Mouse (Mus musculus) lung, adult 2 months (tissue): Measurements from ENCODE around the gene Gstk1. TPM values are rescaled to one million over a fixed set of nuclear protein-coding genes. Genes with fewer than 3 reads are reported as not detected.

Experiments used
- DNase-seq: peaks from one replicate; pipeline ENCODE4 v3.0.0; 2022
- H3K4me1 ChIP-seq: fragments of 200-500 bp; 2 replicates; pipeline ENCODE4 v1.6.1; 2011; ENCODE audit warnings: low read length; ENCODE audit not compliant: control insufficient read depth, insufficient read depth
- H3K4me3 ChIP-seq: fragments of 200-500 bp; replicated peaks from 2 replicates; pipeline ENCODE3; 2011; ENCODE audit warnings: low read depth, mild to moderate bottlenecking, control low read depth, low read length; ENCODE audit errors: extremely low read depth
- CTCF ChIP-seq: fragments of 200-500 bp; IDR thresholded peaks from 2 replicates; pipeline ENCODE4 v1.5.1; 2011; ENCODE audit warnings: mild to moderate bottlenecking, low read length, control low read depth; ENCODE audit not compliant: insufficient read depth
- POLR2A ChIP-seq: fragments of 200-500 bp; IDR thresholded peaks from 2 replicates; pipeline ENCODE4 v1.6.1; 2011; ENCODE audit warnings: low read depth, mild to moderate bottlenecking, control low read depth, low read length, borderline replicate concordance; ENCODE audit errors: extremely low read depth
- WGBS: fragments of 180-500 bp; shearing (Covaris S2); methylation state at CpG from one replicate; pipeline ENCODE4 v1.1.7; 2018; 5-methylcytosine and 5-hydroxymethylcytosine counted together
- polyA plus RNA-seq: library from polyadenylated mRNA; depleted of rRNA; stranded (reverse); fragments of >200 nt; gene quantifications from 2 replicates; pipeline ENCODE4 v1.2.3, GENCODE M21; 2012

Gstk1 gene
- polyA plus RNA-seq, 1 experiment = 47.4 TPM

- peak; percentile 97 for DNase-seq
- H3K4me3 ChIP-seq = peak within 1 kb of the TSS; percentile 73
- under 1% methylated on average over 45 of the region's 51 CpGs for WGBS
- no peaks in the 10 kb centered on the region; the same call in 1 of the 2 replicates for H3K4me1 ChIP-seq
- peak; percentile 57; the same call in 1 of the 2 replicates for TF ChIP-seq POLR2A
- peak; percentile 95 for TF ChIP-seq CTCF
These were observed 19.0 kb downstream of the Gstk1 start, which contains the start of gene Casp2 for GRCm38 (mm10) chr6:42264626-42265312. TSS of gene Casp2 (plus strand) at chr6:42264985.

DNA sequence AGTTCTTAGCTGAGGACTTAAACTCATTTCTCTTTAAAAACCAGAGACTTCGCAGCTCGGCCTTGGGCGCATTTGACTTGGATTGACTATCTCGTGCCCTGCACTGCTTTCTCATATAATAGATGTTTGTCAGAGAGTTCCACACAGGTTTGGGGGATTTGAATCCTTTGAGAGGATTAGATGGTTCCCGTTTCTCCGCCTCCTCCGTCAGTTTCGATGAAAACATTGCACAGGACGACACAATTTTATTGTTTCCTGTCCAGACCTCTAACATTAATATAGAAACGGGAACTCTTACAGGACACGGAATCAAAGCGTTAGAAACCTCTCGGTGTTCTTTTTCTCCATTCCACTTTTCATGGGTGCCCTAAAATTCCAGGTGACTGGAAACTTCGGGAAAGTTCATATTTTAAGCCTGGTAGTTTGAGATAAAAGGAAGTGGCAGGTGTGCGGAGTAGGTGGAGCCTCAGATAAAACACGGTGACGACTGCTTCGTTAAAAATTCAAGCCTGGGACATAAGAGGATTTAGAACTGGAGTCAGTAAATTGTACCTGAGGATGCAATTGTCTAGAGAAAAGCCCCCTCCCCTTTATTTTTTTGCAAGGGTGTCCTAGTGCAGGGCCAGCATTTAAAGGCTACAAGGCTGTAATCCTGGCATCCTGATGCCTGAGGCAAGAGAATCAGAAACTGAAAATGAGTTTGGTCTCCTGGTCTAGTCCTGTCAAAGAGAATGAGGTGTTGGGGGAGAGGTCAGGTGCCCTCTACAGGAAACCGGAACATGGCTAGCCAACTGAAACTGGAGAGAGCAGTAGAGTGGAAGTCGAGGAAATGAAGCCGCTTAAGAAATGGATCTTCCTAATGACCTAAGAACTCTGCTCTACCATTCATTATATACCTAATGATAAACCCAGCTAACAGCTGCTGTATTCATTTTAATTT, 19.9 kb downstream of the Gstk1 start:
- Histone ChIP-seq H3K4me1 (no peaks in the 10 kb centered on the region; the same call in 1 of the 2 replicates), H3K4me3 (peak overlapping the region; percentile 73)
- no peak for TF ChIP-seq POLR2A
- TF ChIP-seq CTCF = no peak
- DNase-seq = peak; percentile 17
- under 1% methylated on average over 21 of the region's 21 CpGs for WGBS

DNA sequence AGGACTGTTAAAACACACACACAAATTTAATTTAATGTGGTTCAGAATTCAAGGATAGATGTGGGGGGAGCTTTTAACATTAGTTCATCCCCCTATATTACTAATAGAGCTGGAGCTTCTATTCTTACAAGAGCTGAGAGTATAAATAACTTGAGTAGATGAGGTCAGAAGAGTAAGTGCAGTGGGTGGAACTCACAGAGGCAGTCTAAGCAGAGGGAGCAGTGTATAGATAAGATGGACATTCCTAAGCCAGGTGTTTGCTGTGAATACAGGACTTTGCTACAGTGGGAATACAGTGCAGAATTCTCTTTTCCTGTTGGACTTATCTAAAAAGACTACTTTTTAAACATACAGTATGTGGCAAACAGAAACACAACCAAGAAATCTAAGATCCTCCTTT, 25.1 kb downstream of the Gstk1 start:
- Histone ChIP-seq H3K4me3 (no peak overlapping the region), H3K4me1 (no peaks in the 10 kb centered on the region; the same call in 1 of the 2 replicates)
- DNase-seq = no peak
- TF ChIP-seq CTCF (no peak), POLR2A (no peak)

GRCm38 (mm10) chr6:42276151-42276550, 30.4 kb downstream of the Gstk1 start:
- Histone ChIP-seq H3K4me3 (no peak overlapping the region), H3K4me1 (no peaks in the 10 kb centered on the region)
- TF ChIP-seq CTCF (no peak), POLR2A (no peak)
- WGBS = 46% methylated on average over 2 of the region's 2 CpGs
- DNase-seq = no peak

- DNase-seq = no peak
- no peak overlapping the region for H3K4me3 ChIP-seq
- TF ChIP-seq POLR2A = no peak
- no peak for TF ChIP-seq CTCF
- no peaks in the 10 kb centered on the region for H3K4me1 ChIP-seq
- WGBS = 65% methylated on average over 5 of the region's 5 CpGs
These were observed 37.3 kb downstream of the Gstk1 start for GRCm38 (mm10) chr6:42282865-42283528.

DNA sequence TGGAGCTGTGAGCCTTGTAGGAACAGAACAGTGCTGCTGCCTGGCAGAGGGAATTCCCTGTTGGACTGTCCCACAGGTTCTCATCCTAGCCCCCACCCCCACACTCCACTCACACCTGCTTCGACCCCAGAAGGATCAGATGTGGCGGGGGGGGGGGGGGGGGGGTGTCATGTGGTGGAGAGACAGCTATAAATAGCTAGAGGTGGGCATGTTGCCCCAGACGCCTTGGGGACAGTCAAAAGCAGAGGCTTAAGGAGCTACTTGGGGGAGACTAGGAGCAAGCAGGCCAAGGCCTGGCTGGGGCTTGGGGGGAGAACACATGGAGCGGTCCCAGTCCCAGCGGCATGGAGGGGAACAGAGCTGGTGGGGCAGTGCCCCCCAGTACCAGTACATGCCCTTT, 40.7 kb downstream of the Gstk1 start, which contains the start of gene Clcn1:
TSS of gene Clcn1 (plus strand) at position 238 of the 400 bp plus-strand sequence.
- TF ChIP-seq CTCF (no peak), POLR2A (no peak)
- 70% methylated on average over 5 of the region's 5 CpGs for WGBS
- DNase-seq = no peak
- Histone ChIP-seq H3K4me1 (no peaks in the 10 kb centered on the region), H3K4me3 (no peak within 1 kb of the TSS)

DNA sequence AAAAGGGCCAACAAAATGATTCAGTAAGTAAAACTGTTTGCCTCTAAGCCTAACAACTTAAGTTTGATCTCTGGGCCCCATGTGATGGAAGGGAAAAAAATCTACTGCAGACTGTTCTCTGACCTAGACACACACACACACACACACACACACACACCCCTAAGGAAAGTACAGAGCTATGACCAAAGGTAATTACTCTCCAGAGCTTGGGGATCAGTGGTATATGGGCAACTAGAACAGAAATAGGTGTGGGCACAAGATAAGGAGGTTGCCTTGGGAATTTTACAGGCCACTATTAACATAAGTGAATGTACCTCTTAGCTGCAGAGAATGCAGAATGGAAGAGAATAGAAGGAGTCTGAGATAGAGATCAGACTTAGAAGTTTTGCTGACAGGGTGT, 41.8 kb downstream of the Gstk1 start:
- Histone ChIP-seq H3K4me3 (no peak overlapping the region), H3K4me1 (no peaks in the 10 kb centered on the region)
- no peak for TF ChIP-seq CTCF
- no peak for TF ChIP-seq POLR2A
- no peak for DNase-seq

DNA sequence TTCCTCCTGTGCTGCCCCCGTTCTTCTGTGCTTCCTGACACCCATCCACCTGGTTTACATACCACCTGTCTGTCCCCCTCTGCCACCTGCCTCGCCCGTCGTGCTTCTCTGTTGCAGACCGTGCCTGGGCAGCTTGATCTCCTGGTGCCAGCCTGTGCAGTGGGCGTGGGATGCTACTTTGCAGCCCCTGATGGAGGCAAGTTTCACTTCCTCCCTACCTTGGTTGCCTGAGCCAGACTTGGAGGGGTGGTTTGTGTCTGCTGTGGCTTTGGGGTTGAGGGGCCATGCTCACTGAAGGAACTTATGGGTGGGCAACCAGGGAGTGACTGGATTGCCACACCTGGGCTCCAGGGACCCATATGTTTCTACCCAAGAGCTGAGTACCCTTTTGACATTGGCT, 47.6 kb downstream of the Gstk1 start:
- Histone ChIP-seq H3K4me3 (no peak overlapping the region), H3K4me1 (no peaks in the 10 kb centered on the region)
- WGBS = 73% methylated on average over 6 of the region's 6 CpGs
- TF ChIP-seq CTCF = no peak
- no peak for TF ChIP-seq POLR2A
- DNase-seq = no peak

GRCm38 (mm10) chr6:42295549-42296094, 49.9 kb downstream of the Gstk1 start:
- Histone ChIP-seq H3K4me3 (no peak overlapping the region), H3K4me1 (no peaks in the 10 kb centered on the region)
- no peak for DNase-seq
- WGBS = 57% methylated on average over 3 of the region's 3 CpGs
- no peak for TF ChIP-seq POLR2A
- TF ChIP-seq CTCF = no peak
